Comparison of ENCODE assay signal across 21 mouse cellular contexts in the genomic region with DNA sequence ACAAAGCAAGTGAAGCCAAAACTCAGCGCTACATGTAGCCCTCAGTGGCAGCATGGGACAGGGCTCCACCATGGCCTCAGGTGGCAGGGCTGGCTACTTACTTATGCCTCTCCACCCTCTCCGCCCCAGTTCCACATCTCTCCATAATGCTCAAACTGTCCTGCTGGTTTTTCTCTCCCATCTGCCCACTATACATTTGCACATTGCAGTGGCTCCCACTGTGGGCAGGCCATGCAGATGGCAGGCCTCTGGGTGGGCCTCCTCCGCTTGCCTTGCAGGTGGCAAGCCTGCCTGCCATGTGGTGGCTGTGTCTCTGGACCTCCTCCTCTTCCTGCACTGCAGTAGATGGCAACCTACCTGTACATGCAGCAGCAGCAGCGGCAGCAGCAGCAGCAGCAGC. TPM values are rescaled to one million over a fixed set of nuclear protein-coding genes. Genes with fewer than 3 reads are reported as not detected.
DNase-seq lines count a peak whose midpoint lies in the region; ATAC-seq lines count a peak whose summit lies in the region.
"Had no signal": no experiment of that assay in that cellular context is flagged by ENCODE, and none has a peak within 500 bp of the region (broad histone marks: within the 10 kb centered on the region; RNA-seq: fewer than 3 reads in every experiment).

No protein-coding gene starts in this region.

- DNase-seq in frontal cortex, adult 2 months (ENCODE audit: extremely low spot score in 1 of 2, low spot score in 1 of 2), result no peak
- peak; percentile 15 to 42 for DNase-seq in left cerebral cortex, adult 18-20 months (ENCODE audit: low spot score in 2 of 2)
- no peak for DNase-seq in left cerebral cortex, postnatal 14 days (ENCODE audit: low spot score in 2 of 2)
- DNase-seq in right cerebral cortex, postnatal 25 days, result peak; percentile 12
- no peak for DNase-seq in right cerebral cortex, postnatal 36 days (ENCODE audit: low spot score in 2 of 2)
- DNase-seq: adrenal gland, postnatal 10 days; adrenal gland, postnatal 36 days; cerebellum, adult 11 months; cerebellum, adult 2 months; cerebellum, adult 9-11 months; cerebellum, postnatal 25 days; forebrain, postnatal 0 days; gastrocnemius, postnatal 25 days; heart, adult 2 months; heart, postnatal 14 days had no signal

- peak; percentile 90 for ATAC-seq in frontal cortex, adult (ENCODE audit: low TSS enrichment)
- ATAC-seq: forebrain, embryonic 14.5 days; forebrain, postnatal 0 days; Patski had no signal

- intact Hi-C loops in left cerebral cortex, postnatal 14 days (cut with DNase I), result no loop called here

RNA-seq across cellular contexts. Expression of a gene that starts 23.4 kb away (rescaled TPM):
- polyA plus RNA-seq in frontal cortex, adult 2 months (2012; rRNA removed), result 66.1 and 72.4 TPM in 2 replicates
- total RNA-seq in left cerebral cortex, adult 18-20 months (2021), result 100 to 1,000 TPM; 193 to 222 TPM
- total RNA-seq in left cerebral cortex, postnatal 14 days (2021), result 100 to 1,000 TPM; 392 to 420 TPM
- total RNA-seq: common myeloid progenitor, adult 5-6 weeks; hematopoietic stem cell, adult 5-6 weeks had no signal
- polyA plus RNA-seq: G1E, Patski had no signal

RNA-seq across cellular contexts. Expression of a gene that starts 38.9 kb away (rescaled TPM):
- polyA plus RNA-seq in frontal cortex, adult 2 months (2012; rRNA removed), result 295 and 302 TPM in 2 replicates
- total RNA-seq in left cerebral cortex, adult 18-20 months (2021), result 100 to 1,000 TPM in 1 of 2 experiments, 10 to 100 TPM in 1; 92.0 to 104 TPM
- total RNA-seq in left cerebral cortex, postnatal 14 days (2021), result 100 to 1,000 TPM in 1 of 2 experiments, 10 to 100 TPM in 1; 96.6 to 100 TPM

Comparison
In these comparisons a context has a peak if more than half of its experiments do, and no peak if none do; other contexts are left out.
1. DNase-seq: peak in left cerebral cortex, adult 18-20 months (2 of 2) and right cerebral cortex, postnatal 25 days (single experiment); none in frontal cortex, adult 2 months (0 of 2), left cerebral cortex, postnatal 14 days (0 of 2) and right cerebral cortex, postnatal 36 days (0 of 2).